9 mouse cellular contexts compared by ENCODE assay signal in genomic region chr9:121108110-121108509, GRCm38 (mm10).
A peak's percentile ranks its signal among the peaks of the same experiment; 100 is the strongest.
DNase-seq lines count a peak whose midpoint lies in the region; ATAC-seq and TF ChIP-seq lines count a peak whose summit lies in the region.
"Had no signal": no experiment of that assay in that cellular context is flagged by ENCODE, and none has a peak within 500 bp of the region (broad histone marks: within the 10 kb centered on the region; RNA-seq: fewer than 3 reads in every experiment).

No protein-coding gene starts in this region.

- no peak overlapping the region for H3K9ac ChIP-seq in forebrain, embryonic 13.5 days
- H3K9ac ChIP-seq in hindbrain, embryonic 12.5 days: no peak overlapping the region
- H3K9ac ChIP-seq: limb, embryonic 15.5 days had no signal

- 14% methylated on average over 10 of the region's 10 CpGs for WGBS in forebrain, embryonic 13.5 days
- 13% methylated on average over 10 of the region's 10 CpGs for WGBS in hindbrain, embryonic 12.5 days

- no peak overlapping the region for H3K4me2 ChIP-seq in forebrain, embryonic 13.5 days
- H3K4me2 ChIP-seq in hindbrain, embryonic 12.5 days (replicated peaks): no peak overlapping the region
- H3K4me2 ChIP-seq: limb, embryonic 15.5 days had no signal

- no peak for ATAC-seq in G1E (ENCODE audit: extremely low read depth, insufficient number of reproducible peaks, low FRiP score, poor library complexity, severe bottlenecking)
- ATAC-seq in forebrain, embryonic 13.5 days: peak; percentile 87
- ATAC-seq in hindbrain, embryonic 12.5 days (ENCODE audit: low FRiP score): peak; percentile 72
- ATAC-seq in megakaryocyte progenitor cell, adult 5-6 weeks (replicated peaks; ENCODE audit: poor library complexity): peak; percentile 81
- ATAC-seq in monocyte, adult 5-6 weeks (replicated peaks; ENCODE audit: insufficient number of reproducible peaks, low FRiP score, low TSS enrichment, poor library complexity, severe bottlenecking): no peak

- H3K27me3 ChIP-seq in G1E (ENCODE audit: insufficient read depth, low read length): no peaks in the 10 kb centered on the region
- H3K27me3 ChIP-seq in forebrain, embryonic 13.5 days: no peaks in the 10 kb centered on the region
- no peaks in the 10 kb centered on the region for H3K27me3 ChIP-seq in hindbrain, embryonic 12.5 days
- H3K27me3 ChIP-seq: limb, embryonic 15.5 days had no signal

- H3K36me3 ChIP-seq in G1E (replicated peaks): no peaks in the 10 kb centered on the region
- no peaks in the 10 kb centered on the region for H3K36me3 ChIP-seq in forebrain, embryonic 13.5 days (ENCODE audit: poor library complexity, severe bottlenecking)
- H3K36me3 ChIP-seq in hindbrain, embryonic 12.5 days: no peaks in the 10 kb centered on the region
- H3K36me3 ChIP-seq: limb, embryonic 15.5 days had no signal

- no peaks in the 10 kb centered on the region for H3K4me1 ChIP-seq in G1E (ENCODE audit: insufficient read depth, low read depth, low read length)
- peaks cover 22% of the 10 kb centered on the region for H3K4me1 ChIP-seq in forebrain, embryonic 13.5 days
- peaks cover 16% of the 10 kb centered on the region for H3K4me1 ChIP-seq in hindbrain, embryonic 12.5 days

- H3K27ac ChIP-seq in forebrain, embryonic 13.5 days: peak overlapping the region; percentile 44; the same call in 1 of the 2 replicates
- H3K27ac ChIP-seq in hindbrain, embryonic 12.5 days: no peak overlapping the region
- H3K27ac ChIP-seq: limb, embryonic 15.5 days had no signal

- peak; percentile 16 for DNase-seq in G1E (ENCODE audit: low spot score)
- peak; percentile 41 for DNase-seq in c-Kit-positive CD71-negative TER-119-negative erythroid progenitor cells, embryonic 14.5 days (ENCODE audit: low read depth)
- peak; percentile 67 to 69 for DNase-seq in layer of hippocampus, postnatal 14 days (ENCODE audit: low spot score in 2 of 2)
- DNase-seq in right cerebral cortex, postnatal 25 days: peak; percentile 55

- no peak overlapping the region for H3K4me3 ChIP-seq in G1E (ENCODE audit: low read depth, low read length)
- H3K4me3 ChIP-seq in forebrain, embryonic 13.5 days: no peak overlapping the region
- no peak overlapping the region for H3K4me3 ChIP-seq in hindbrain, embryonic 12.5 days
- H3K4me3 ChIP-seq: limb, embryonic 15.5 days had no signal

- H3K9me3 ChIP-seq in G1E (replicated peaks): no peaks in the 10 kb centered on the region
- no peaks in the 10 kb centered on the region for H3K9me3 ChIP-seq in forebrain, embryonic 13.5 days (replicated peaks)
- H3K9me3 ChIP-seq in hindbrain, embryonic 12.5 days (replicated peaks): no peaks in the 10 kb centered on the region
- H3K9me3 ChIP-seq: limb, embryonic 15.5 days had no signal

- TF ChIP-seq CTCF in G1E (IDR thresholded peaks at IDR 0.05; ENCODE audit: low read depth, low read length): peak; percentile 84

Comparison
In these comparisons a context has a peak if more than half of its experiments do, and no peak if none do; other contexts are left out.
1. ATAC-seq: peak in forebrain, embryonic 13.5 days (single experiment), hindbrain, embryonic 12.5 days (single experiment) and megakaryocyte progenitor cell, adult 5-6 weeks (single experiment); none in G1E (single experiment) and monocyte, adult 5-6 weeks (single experiment).
2. DNase-seq: peak in every context shown above with its lines; median percentile 68 in layer of hippocampus, postnatal 14 days; 55 in right cerebral cortex, postnatal 25 days; 41 in c-Kit-positive CD71-negative TER-119-negative erythroid progenitor cells, embryonic 14.5 days; 16 in G1E.